Mouse (Mus musculus) cortical plate, adult 2 months (tissue): ENCODE results near the gene Coq10b. TPM values are rescaled to one million over a fixed set of nuclear protein-coding genes. Genes with fewer than 3 reads are reported as not detected.
A peak's percentile ranks its signal among the peaks of the same experiment; 100 is the strongest.
"Not testable (repeated sequence)": the region's sequence is repeated elsewhere in the genome, so short reads cannot be mapped to it uniquely, and the experiment has no call there.

Source experiments
- H3K27ac ChIP-seq: fragments of 200-500 bp; 2 replicates; pipeline ENCODE4 v1.5.1; 2012; ENCODE audit warnings: low read length, control low read depth, inconsistent platforms; ENCODE audit not compliant: insufficient read depth
- H3K4me1 ChIP-seq: fragments of 200-500 bp; 2 replicates; pipeline ENCODE4 v1.6.1; 2011; ENCODE audit warnings: low read length; ENCODE audit not compliant: control insufficient read depth, insufficient read depth
- H3K4me3 ChIP-seq: fragments of 200-500 bp; 2 replicates; pipeline ENCODE4 v1.5.1; 2011; ENCODE audit warnings: mild to moderate bottlenecking, low read length, control low read depth; ENCODE audit not compliant: insufficient read depth
- CTCF ChIP-seq: fragments of 200-500 bp; IDR thresholded peaks from 2 replicates; pipeline ENCODE4 v1.5.1; 2011; ENCODE audit warnings: mild to moderate bottlenecking, control low read depth, low read length; ENCODE audit not compliant: insufficient read depth; ENCODE audit errors: extremely low read depth
- POLR2A ChIP-seq: fragments of 200-500 bp; IDR thresholded peaks from 2 replicates; pipeline ENCODE4 v1.6.1; 2011; ENCODE audit warnings: mild to moderate bottlenecking, low read length, control low read depth; ENCODE audit not compliant: insufficient read depth; ENCODE audit errors: extremely low read depth
- polyA plus RNA-seq: library from polyadenylated mRNA; depleted of rRNA; stranded (reverse); fragments of >200 nt; gene quantifications from 2 replicates; pipeline ENCODE4 v1.2.3, GENCODE M21; 2012; rRNA removed

Gene Coq10b
- 29.1 and 34.7 TPM in 2 replicates for polyA plus RNA-seq

GRCm38 (mm10) chr1:55052355-55052953 is at the start of gene Coq10b:
Gene Coq10b, plus strand, starts transcription at chr1:55052770.
- Histone ChIP-seq H3K27ac (peak within 1 kb of the TSS; percentile 89), H3K4me3 (peak within 1 kb of the TSS; percentile 28), H3K4me1 (no peaks in the 10 kb centered on the region; the same call in 1 of the 2 replicates)
- TF ChIP-seq CTCF (no peak), POLR2A (peak; percentile 75)

- H3K4me1 ChIP-seq, H3K4me3 ChIP-seq, H3K27ac ChIP-seq: not testable (repeated sequence)
Observed at GRCm38 (mm10) chr1:55008313-55008712, 44.3 kb upstream of the Coq10b start.

DNA sequence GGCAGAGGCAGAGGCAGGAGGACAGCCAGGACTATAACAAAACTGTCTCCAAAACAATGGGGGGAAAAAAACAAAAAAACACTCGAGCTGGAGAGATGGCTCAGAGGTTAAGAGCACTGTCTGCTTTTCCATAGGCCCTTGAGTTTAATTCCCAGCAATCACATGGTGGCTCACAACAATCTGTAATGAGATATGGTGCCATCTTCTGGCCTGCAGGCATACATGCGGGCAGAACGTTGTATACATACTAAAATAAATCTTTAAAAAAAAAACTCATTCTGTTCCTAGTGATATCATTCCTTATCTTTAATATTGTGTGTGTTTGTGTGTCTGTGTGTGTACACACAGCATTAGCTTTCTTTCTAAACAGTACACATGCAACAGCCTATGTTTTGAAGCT is 40.1 kb upstream of the Coq10b start:
- no peak for TF ChIP-seq POLR2A
- TF ChIP-seq CTCF, result no peak
- Histone ChIP-seq H3K4me1 (no peaks in the 10 kb centered on the region), H3K27ac (no peak overlapping the region), H3K4me3 (no peak overlapping the region)

DNA sequence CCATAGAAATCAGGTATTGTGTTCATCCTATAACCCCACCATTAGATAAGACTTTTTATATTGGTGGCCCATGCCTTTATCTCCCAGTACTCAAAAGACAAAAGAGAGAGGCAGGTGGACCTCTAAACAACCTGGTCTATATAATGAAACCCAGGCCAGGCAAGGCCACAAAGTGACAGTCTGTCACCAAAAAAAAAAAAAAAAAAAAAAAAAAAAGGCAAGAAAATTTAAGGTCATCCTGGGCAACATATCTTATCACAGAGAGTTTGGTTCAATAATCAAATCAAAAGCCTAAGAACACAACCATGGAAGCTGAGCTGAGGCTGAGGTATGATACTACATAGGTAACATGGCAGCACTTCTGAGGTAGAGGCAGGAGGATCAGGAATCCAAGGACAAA is 30.7 kb upstream of the Coq10b start:
- TF ChIP-seq CTCF (no peak), POLR2A (no peak)
- Histone ChIP-seq H3K4me1 (no peaks in the 10 kb centered on the region), H3K27ac (no peak overlapping the region), H3K4me3 (no peak overlapping the region)

DNA sequence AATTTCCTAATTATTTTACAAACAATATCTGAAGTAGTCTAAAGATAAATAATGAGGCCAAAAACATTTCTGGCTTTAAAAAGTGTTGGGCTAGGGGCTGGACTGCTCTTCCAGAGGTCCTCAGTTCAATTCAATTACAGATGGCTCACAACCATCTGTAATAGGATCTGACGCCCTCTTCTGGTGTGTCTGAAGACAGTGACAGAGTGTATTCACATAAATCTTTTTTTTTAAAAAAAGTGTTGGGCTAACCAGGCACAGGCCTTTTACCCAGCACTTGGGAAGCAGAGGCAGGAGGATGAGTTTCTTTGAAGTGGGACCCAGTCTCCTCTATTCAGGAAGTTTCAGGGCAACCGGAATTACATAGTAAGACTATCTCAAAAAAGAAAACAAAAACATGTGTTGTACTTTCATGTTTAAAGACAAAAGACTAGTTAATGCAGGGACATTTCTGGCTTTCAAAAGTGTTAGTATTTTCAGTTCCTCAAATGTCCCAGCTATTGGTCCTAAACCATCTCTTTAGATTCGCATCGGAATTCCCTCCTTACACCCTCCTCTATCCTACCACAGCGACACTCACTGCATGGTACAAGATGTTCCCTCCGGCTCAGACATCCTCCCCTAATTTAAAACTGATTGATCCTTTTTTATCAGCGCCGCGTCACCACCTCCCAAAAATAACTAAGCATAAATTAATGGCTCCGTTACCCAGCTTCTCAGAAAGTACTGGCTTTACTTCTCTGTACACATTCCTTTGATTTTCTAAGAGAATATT is 26.7 kb upstream of the Coq10b start:
- no peak for TF ChIP-seq CTCF
- TF ChIP-seq POLR2A, result no peak
- H3K27ac ChIP-seq, result peak overlapping the region; percentile 98; the same call in 1 of the 2 replicates
- H3K4me1 ChIP-seq, result no peaks in the 10 kb centered on the region
- H3K4me3 ChIP-seq, result peak overlapping the region; percentile 88

GRCm38 (mm10) chr1:55026444-55027252 is 25.9 kb upstream of the Coq10b start:
- peak overlapping the region; percentile 98 for H3K27ac ChIP-seq
- H3K4me3 ChIP-seq, result peak overlapping the region; percentile 88
- H3K4me1 ChIP-seq, result no peaks in the 10 kb centered on the region
- no peak for TF ChIP-seq CTCF
- no peak for TF ChIP-seq POLR2A

DNA sequence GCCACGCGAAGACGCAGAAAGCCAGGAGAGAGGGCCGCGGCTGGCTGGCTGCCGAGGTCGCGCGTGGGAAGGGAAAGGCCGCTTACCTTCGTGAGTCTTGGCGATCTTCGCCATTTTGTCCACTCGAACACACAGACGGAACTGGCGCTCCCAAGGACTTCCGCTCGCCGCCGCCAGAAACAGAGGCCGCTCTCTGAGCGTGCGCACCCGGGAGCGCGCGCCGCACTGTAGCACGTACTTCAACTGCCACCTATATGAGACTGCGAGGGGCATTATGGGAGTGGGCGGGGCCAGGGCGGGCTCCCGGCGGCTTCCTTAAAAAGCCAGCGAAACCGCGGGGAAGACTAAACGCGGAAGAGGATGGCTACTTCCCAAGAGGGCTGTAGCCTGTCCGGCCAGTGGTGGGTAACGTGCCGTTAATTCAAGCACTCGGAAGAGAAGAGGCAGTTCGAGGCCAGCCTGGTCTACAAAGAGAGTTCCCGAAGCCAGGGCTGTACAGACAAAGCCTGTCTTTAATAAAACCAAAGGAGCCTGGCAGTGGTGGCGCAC is 25.2 kb upstream of the Coq10b start, which contains the start of gene Sf3b1:
Gene Sf3b1, minus strand, starts transcription at position 229 of the 549 bp plus-strand sequence.
- H3K4me3 ChIP-seq, result peak within 1 kb of the TSS; percentile 88
- H3K4me1 ChIP-seq, result no peaks in the 10 kb centered on the region
- H3K27ac ChIP-seq, result peak within 1 kb of the TSS; percentile 98
- TF ChIP-seq POLR2A (peak; percentile 82), CTCF (no peak)

DNA sequence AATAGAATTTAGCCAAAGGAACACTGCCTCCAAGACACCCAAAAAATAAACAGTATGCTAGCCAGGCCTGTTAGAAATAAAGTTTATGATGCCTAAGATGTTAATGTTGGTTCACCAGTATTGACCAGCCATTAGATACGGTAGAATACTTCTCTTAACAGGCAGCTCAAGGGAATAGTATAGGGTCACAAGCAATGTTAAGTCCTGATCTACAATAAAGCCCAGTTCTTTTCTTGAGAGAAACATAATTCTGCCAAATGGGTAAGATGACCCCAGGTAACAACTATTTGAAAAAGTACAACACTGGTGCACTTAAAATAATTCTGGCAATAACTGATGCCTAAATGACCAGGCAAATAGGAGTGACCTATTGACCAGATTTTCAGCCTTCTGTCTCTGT is 24.6 kb upstream of the Coq10b start:
- no peak for TF ChIP-seq CTCF
- no peak for TF ChIP-seq POLR2A
- Histone ChIP-seq H3K4me1 (no peaks in the 10 kb centered on the region), H3K27ac (no peak overlapping the region), H3K4me3 (no peak overlapping the region; the same call in 1 of the 2 replicates)

DNA sequence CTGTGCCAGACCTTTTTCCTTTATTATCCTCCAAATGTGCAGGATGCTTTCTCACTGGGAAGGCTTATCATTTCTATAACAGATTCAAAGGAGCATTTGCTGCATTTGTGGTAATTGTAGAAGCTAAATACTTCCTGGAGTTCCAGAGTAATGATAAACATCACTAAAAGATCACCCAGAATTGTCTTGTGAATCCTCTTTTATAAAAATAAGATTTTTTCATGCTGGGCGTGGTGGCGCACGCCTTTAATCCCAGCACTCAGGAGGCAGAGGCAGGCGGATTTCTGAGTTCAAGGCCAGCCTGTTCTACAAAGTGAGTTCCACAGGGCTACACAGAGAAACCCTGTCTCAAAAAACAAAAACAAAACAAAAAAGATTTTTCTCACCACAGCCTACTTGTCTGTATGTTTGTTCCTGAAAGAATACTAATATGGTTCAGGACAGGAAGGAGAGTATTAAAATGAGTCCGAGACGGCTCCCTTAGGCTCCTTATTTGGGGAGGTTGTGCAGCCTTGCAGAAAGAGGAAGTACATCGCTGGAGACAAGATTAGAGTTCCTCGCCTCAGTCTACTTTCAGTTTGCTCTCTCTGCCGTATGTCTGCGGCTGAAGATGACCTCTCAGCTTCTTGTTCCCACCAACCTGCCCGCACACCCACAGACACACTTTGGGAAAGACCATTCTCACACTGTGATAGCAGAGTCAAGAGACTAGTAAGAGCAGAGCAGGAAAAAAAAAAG is 23.9 kb upstream of the Coq10b start:
- no peaks in the 10 kb centered on the region for H3K4me1 ChIP-seq
- no peak overlapping the region for H3K27ac ChIP-seq
- H3K4me3 ChIP-seq, result no peak overlapping the region
- TF ChIP-seq CTCF (no peak), POLR2A (no peak)
